Mouse (Mus musculus): ENCODE measurements around the gene Hmces. TPM values are rescaled to one million over a fixed set of nuclear protein-coding genes. Genes with fewer than 3 reads are reported as not detected.

Hmces gene
- 47.1 and 55.2 TPM in 2 replicates for polyA plus RNA-seq (2015; fragmentation: Nextera tagmentation; extraction: Ambion mirVana)

- H3K27ac ChIP-seq, result peak within 1 kb of the TSS; percentile 89
- TF ChIP-seq CTCF (IDR thresholded peaks at IDR 0.05; ENCODE audit: low read depth), result no peak
- peaks cover 7% of the 10 kb centered on the region; the same call in 1 of the 2 replicates for H3K4me1 ChIP-seq (replicated peaks; ENCODE audit: insufficient read depth, low read length)
- WGBS, result under 1% methylated on average over 58 of the region's 62 CpGs
- H3K36me3 ChIP-seq (ENCODE audit: insufficient read depth, low read length), result peaks cover 38% of the 10 kb centered on the region
- H3K9ac ChIP-seq (ENCODE audit: low read depth, low read length), result peak within 1 kb of the TSS; percentile 84
- DNase-seq (ENCODE audit: low spot score) (peak; percentile 82), ATAC-seq (replicated peaks; ENCODE audit: low FRiP score, low read depth) (peak; percentile 89)
- H3K9me3 ChIP-seq (replicated peaks; ENCODE audit: low read length), result no peaks in the 10 kb centered on the region
- no peaks in the 10 kb centered on the region for H3K27me3 ChIP-seq (ENCODE audit: insufficient read depth, low read length)
- H3K4me3 ChIP-seq (replicated peaks; ENCODE audit: low read depth, low read length), result peak within 1 kb of the TSS; percentile 78
- peak within 1 kb of the TSS; percentile 72 for H3K4me2 ChIP-seq (ENCODE audit: low read length)
Measured at GRCm38 (mm10) chr6:87913661-87914325, at the start of gene Hmces. Gene Hmces (plus strand): TSS chr6:87913935.

DNA sequence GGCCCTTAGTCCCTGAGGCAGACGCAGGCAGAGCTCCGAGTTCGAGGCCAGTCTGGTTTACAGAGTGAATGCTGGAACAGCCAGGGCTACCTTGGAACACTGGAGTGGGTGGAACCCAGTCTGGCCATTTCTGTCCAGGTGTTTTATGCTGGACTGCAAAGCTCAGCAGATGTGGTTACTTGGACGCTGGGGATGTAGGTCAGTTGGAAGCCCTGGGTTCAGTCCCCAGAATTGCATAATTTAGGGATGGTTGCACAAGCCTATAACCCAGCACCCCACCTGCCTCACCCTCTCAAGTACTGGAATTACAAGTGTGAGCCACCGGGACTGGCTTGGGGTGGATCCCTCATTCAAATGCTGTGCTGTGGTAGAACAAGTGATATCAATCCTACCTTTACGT lies 47.5 kb upstream of the Hmces start:
- Histone ChIP-seq H3K4me3 (replicated peaks; ENCODE audit: low read depth, low read length) (no peak overlapping the region), H3K4me1 (replicated peaks; ENCODE audit: insufficient read depth, low read length) (no peaks in the 10 kb centered on the region), H3K36me3 (ENCODE audit: insufficient read depth, low read length) (no peaks in the 10 kb centered on the region), H3K9me3 (replicated peaks; ENCODE audit: low read length) (no peaks in the 10 kb centered on the region), H3K9ac (ENCODE audit: low read depth, low read length) (no peak overlapping the region), H3K4me2 (ENCODE audit: low read length) (no peak overlapping the region), H3K27ac (no peak overlapping the region), H3K27me3 (ENCODE audit: insufficient read depth, low read length) (no peaks in the 10 kb centered on the region)
- TF ChIP-seq CTCF (IDR thresholded peaks at IDR 0.05; ENCODE audit: low read depth), result no peak
- no peak for DNase-seq (ENCODE audit: low spot score)
- WGBS, result 86% methylated on average over 6 of the region's 6 CpGs
- ATAC-seq (replicated peaks; ENCODE audit: low FRiP score, low read depth), result no peak

- Histone ChIP-seq H3K4me1 (replicated peaks; ENCODE audit: insufficient read depth, low read length) (no peaks in the 10 kb centered on the region), H3K4me2 (ENCODE audit: low read length) (no peak overlapping the region), H3K27me3 (ENCODE audit: insufficient read depth, low read length) (no peaks in the 10 kb centered on the region), H3K4me3 (replicated peaks; ENCODE audit: low read depth, low read length) (no peak overlapping the region), H3K27ac (no peak overlapping the region), H3K9ac (ENCODE audit: low read depth, low read length) (no peak overlapping the region), H3K36me3 (ENCODE audit: insufficient read depth, low read length) (no peaks in the 10 kb centered on the region), H3K9me3 (replicated peaks; ENCODE audit: low read length) (no peaks in the 10 kb centered on the region)
- DNase-seq (ENCODE audit: low spot score), result no peak
- no peak for TF ChIP-seq CTCF (IDR thresholded peaks at IDR 0.05; ENCODE audit: low read depth)
- 79% methylated on average over 2 of the region's 2 CpGs for WGBS
- no peak for ATAC-seq (replicated peaks; ENCODE audit: low FRiP score, low read depth)
Measured at GRCm38 (mm10) chr6:87867256-87867655, 46.5 kb upstream of the Hmces start.

DNA sequence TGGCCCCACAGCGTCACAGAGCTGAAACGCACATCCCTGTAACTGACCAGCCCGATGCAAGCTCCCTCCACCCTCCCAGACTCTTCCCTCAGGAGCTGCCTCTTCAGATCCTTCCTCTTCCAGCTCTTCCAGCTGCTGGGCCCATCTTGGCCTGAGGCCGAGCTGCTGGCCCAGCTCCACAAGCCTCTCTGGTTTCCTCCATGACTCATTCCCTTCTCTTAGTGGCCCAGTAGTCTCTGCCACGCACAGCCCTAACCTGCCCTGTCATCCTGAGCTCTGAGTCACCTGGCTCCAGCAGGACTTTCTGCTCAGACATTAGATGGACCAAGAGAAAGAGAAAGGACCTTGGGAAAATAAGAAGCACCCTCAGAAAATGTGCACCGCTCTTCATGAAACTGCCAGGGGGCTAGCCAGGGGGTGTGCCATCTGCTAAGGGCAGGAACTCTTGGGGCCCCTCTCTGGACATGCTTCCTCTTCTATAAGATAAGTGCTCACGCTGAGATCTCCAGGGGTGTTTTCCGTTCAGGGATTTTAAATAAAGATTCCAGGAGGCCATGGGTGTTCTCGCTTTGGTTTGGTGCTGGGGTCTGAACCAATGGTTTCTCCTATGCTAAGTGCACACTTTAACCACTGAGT lies 44.7 kb upstream of the Hmces start:
- H3K4me1 ChIP-seq (replicated peaks; ENCODE audit: insufficient read depth, low read length), result no peaks in the 10 kb centered on the region
- 0 out of 2 replicates have a peak, but pooled peaks have one; percentile 40 for ATAC-seq (replicated peaks; ENCODE audit: low FRiP score, low read depth)
- no peak overlapping the region for H3K4me2 ChIP-seq (ENCODE audit: low read length)
- H3K4me3 ChIP-seq (replicated peaks; ENCODE audit: low read depth, low read length), result no peak overlapping the region
- no peak overlapping the region for H3K27ac ChIP-seq
- DNase-seq (ENCODE audit: low spot score), result peak; percentile 50
- no peak for TF ChIP-seq CTCF (IDR thresholded peaks at IDR 0.05; ENCODE audit: low read depth)
- WGBS, result 65% methylated on average over 9 of the region's 9 CpGs
- no peaks in the 10 kb centered on the region for H3K9me3 ChIP-seq (replicated peaks; ENCODE audit: low read length)
- no peaks in the 10 kb centered on the region for H3K27me3 ChIP-seq (ENCODE audit: insufficient read depth, low read length)
- no peaks in the 10 kb centered on the region for H3K36me3 ChIP-seq (ENCODE audit: insufficient read depth, low read length)
- no peak overlapping the region for H3K9ac ChIP-seq (ENCODE audit: low read depth, low read length)

DNA sequence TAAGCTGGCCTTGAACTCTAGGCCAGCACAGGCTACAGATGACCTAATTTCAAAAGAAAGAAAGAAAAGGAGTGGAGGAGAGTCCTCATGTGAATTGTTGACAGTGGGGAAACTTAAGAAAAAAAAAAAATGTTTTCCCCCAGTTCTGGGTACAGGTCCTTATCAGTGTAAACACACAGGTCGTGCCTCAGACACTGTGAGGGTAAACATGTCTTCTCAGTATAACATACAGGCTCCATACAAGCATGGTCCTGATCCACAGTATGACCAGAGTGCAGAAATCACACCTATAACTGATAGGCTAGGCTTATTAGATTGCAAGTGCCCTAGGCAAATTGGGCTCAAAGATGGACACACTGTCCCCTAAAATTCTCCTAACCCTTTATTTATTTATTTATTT lies 43.3 kb upstream of the Hmces start:
- WGBS, result 49% methylated on average over 1 of the region's 1 CpGs
- H3K9ac ChIP-seq (ENCODE audit: low read depth, low read length), result no peak overlapping the region
- no peaks in the 10 kb centered on the region for H3K27me3 ChIP-seq (ENCODE audit: insufficient read depth, low read length)
- H3K9me3 ChIP-seq (replicated peaks; ENCODE audit: low read length), result no peaks in the 10 kb centered on the region
- no peaks in the 10 kb centered on the region for H3K4me1 ChIP-seq (replicated peaks; ENCODE audit: insufficient read depth, low read length)
- DNase-seq (ENCODE audit: low spot score), result no peak
- ATAC-seq (replicated peaks; ENCODE audit: low FRiP score, low read depth), result no peak
- H3K36me3 ChIP-seq (ENCODE audit: insufficient read depth, low read length), result no peaks in the 10 kb centered on the region
- no peak overlapping the region for H3K27ac ChIP-seq
- no peak overlapping the region for H3K4me3 ChIP-seq (replicated peaks; ENCODE audit: low read depth, low read length)
- no peak overlapping the region for H3K4me2 ChIP-seq (ENCODE audit: low read length)
- no peak for TF ChIP-seq CTCF (IDR thresholded peaks at IDR 0.05; ENCODE audit: low read depth)

DNA sequence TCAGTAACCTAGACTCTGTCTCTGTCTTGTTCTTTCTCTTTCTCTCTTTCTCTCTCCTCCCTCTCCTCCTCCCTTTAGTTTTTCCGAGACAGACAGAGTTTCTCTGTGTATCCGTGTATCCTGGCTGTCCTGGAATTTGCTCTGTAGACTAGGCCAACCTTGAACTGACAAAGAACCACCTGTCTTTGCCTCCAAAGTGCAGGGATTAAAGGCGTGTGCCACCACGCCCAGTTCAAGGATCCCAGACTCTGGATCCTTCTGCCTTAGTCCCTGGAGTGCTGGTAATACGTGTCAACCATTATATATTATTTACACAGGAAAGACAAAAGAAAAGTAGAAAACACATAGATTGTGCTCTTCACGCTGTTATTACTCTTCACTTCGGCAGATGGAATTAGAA lies 42.5 kb upstream of the Hmces start:
- ATAC-seq (replicated peaks; ENCODE audit: low FRiP score, low read depth) (no peak), DNase-seq (ENCODE audit: low spot score) (no peak)
- Histone ChIP-seq H3K4me2 (ENCODE audit: low read length) (no peak overlapping the region), H3K27me3 (ENCODE audit: insufficient read depth, low read length) (no peaks in the 10 kb centered on the region), H3K4me3 (replicated peaks; ENCODE audit: low read depth, low read length) (no peak overlapping the region), H3K27ac (no peak overlapping the region), H3K9me3 (replicated peaks; ENCODE audit: low read length) (no peaks in the 10 kb centered on the region), H3K36me3 (ENCODE audit: insufficient read depth, low read length) (no peaks in the 10 kb centered on the region), H3K9ac (ENCODE audit: low read depth, low read length) (no peak overlapping the region), H3K4me1 (replicated peaks; ENCODE audit: insufficient read depth, low read length) (no peaks in the 10 kb centered on the region)
- 85% methylated on average over 7 of the region's 7 CpGs for WGBS
- TF ChIP-seq CTCF (IDR thresholded peaks at IDR 0.05; ENCODE audit: low read depth), result no peak

All from kidney, postnatal 0 days (tissue).